23 mouse cellular contexts compared by ENCODE assay signal in genomic region chr15:31006825-31007157, GRCm38 (mm10).
DNase-seq lines count a peak whose midpoint lies in the region; ATAC-seq and TF ChIP-seq lines count a peak whose summit lies in the region.
"Had no signal": no experiment of that assay in that cellular context is flagged by ENCODE, and none has a peak within 500 bp of the region (broad histone marks: within the 10 kb centered on the region; RNA-seq: fewer than 3 reads in every experiment).

No protein-coding gene starts in this region.

- TF ChIP-seq POLR2A in heart, adult 2 months (IDR thresholded peaks at IDR 0.05; ENCODE audit: insufficient read depth, low read depth, low read length), result no peak

- H3K4me2 ChIP-seq in embryonic facial prominence, embryonic 12.5 days (replicated peaks), result no peak overlapping the region
- H3K4me2 ChIP-seq in hindbrain, embryonic 16.5 days (ENCODE audit: low read length), result no peak overlapping the region
- no peak overlapping the region for H3K4me2 ChIP-seq in hindbrain, embryonic 14.5 days (replicated peaks)
- no peak overlapping the region for H3K4me2 ChIP-seq in neural tube, embryonic 13.5 days
- H3K4me2 ChIP-seq: embryonic facial prominence, embryonic 15.5 days; forebrain, embryonic 12.5 days; heart, embryonic 12.5 days; heart, embryonic 15.5 days had no signal

- intact Hi-C loops in heart, adult 2 months (cut with DNase I), result no loop called here

- H3K36me3 ChIP-seq in embryonic facial prominence, embryonic 12.5 days, result no peaks in the 10 kb centered on the region
- no peaks in the 10 kb centered on the region for H3K36me3 ChIP-seq in embryonic facial prominence, embryonic 10.5 days (replicated peaks)
- H3K36me3 ChIP-seq in heart, adult 2 months (ENCODE audit: control insufficient read depth, insufficient read depth, low read length), result no peaks in the 10 kb centered on the region
- H3K36me3 ChIP-seq in hindbrain, embryonic 16.5 days (ENCODE audit: control insufficient read depth, insufficient read depth, low read length), result peaks cover 3% of the 10 kb centered on the region
- peaks cover 12% of the 10 kb centered on the region; the same call in 1 of the 2 replicates for H3K36me3 ChIP-seq in hindbrain, embryonic 14.5 days (replicated peaks; ENCODE audit: control insufficient read depth, insufficient read depth)
- peaks cover 11% of the 10 kb centered on the region for H3K36me3 ChIP-seq in neural tube, embryonic 13.5 days
- H3K36me3 ChIP-seq: embryonic facial prominence, embryonic 15.5 days; heart, embryonic 12.5 days; heart, embryonic 15.5 days had no signal

- H3K79me2 ChIP-seq in heart, adult 2 months (replicated peaks; ENCODE audit: control insufficient read depth, insufficient read depth, low read length), result no peaks in the 10 kb centered on the region

- no peaks in the 10 kb centered on the region for H3K4me1 ChIP-seq in embryonic facial prominence, embryonic 12.5 days
- no peaks in the 10 kb centered on the region for H3K4me1 ChIP-seq in embryonic facial prominence, embryonic 10.5 days
- H3K4me1 ChIP-seq in heart, adult 2 months (ENCODE audit: control insufficient read depth, insufficient read depth, low read length), result no peaks in the 10 kb centered on the region
- H3K4me1 ChIP-seq in hindbrain, embryonic 16.5 days (ENCODE audit: control insufficient read depth, insufficient read depth, low read depth, low read length), result no peaks in the 10 kb centered on the region
- H3K4me1 ChIP-seq in hindbrain, embryonic 14.5 days (replicated peaks; ENCODE audit: control insufficient read depth, insufficient read depth, low read length), result no peaks in the 10 kb centered on the region
- H3K4me1 ChIP-seq in neural tube, embryonic 13.5 days (replicated peaks), result peaks cover 6% of the 10 kb centered on the region
- H3K4me1 ChIP-seq: embryonic facial prominence, embryonic 15.5 days; forebrain, embryonic 12.5 days; heart, embryonic 12.5 days; heart, embryonic 15.5 days had no signal

- TF ChIP-seq CTCF in heart, adult 2 months (IDR thresholded peaks at IDR 0.05), result no peak

- TF ChIP-seq EP300 in heart, adult 2 months (IDR thresholded peaks at IDR 0.05; ENCODE audit: insufficient read depth, low read depth, low read length), result no peak

- no peaks in the 10 kb centered on the region for H3K9me3 ChIP-seq in embryonic facial prominence, embryonic 12.5 days
- H3K9me3 ChIP-seq in embryonic facial prominence, embryonic 10.5 days, result no peaks in the 10 kb centered on the region
- H3K9me3 ChIP-seq in hindbrain, embryonic 16.5 days (ENCODE audit: control insufficient read depth, low read length), result no peaks in the 10 kb centered on the region
- no peaks in the 10 kb centered on the region for H3K9me3 ChIP-seq in hindbrain, embryonic 14.5 days (ENCODE audit: control insufficient read depth, low read length)
- no peaks in the 10 kb centered on the region for H3K9me3 ChIP-seq in neural tube, embryonic 13.5 days
- H3K9me3 ChIP-seq: embryonic facial prominence, embryonic 15.5 days; forebrain, embryonic 12.5 days; heart, embryonic 12.5 days; heart, embryonic 15.5 days had no signal

- 0 out of 2 replicates have a peak, but pooled peaks have one; percentile 6 for ATAC-seq in embryonic facial prominence, embryonic 12.5 days (ENCODE audit: insufficient number of reproducible peaks, insufficient read depth, low FRiP score, low TSS enrichment)
- peak; percentile 31; the same call in 1 of the 2 replicates for ATAC-seq in hindbrain, embryonic 16.5 days
- no peak for ATAC-seq in hindbrain, embryonic 14.5 days (ENCODE audit: low FRiP score)
- peak; percentile 47; the same call in 1 of the 2 replicates for ATAC-seq in neural tube, embryonic 13.5 days (ENCODE audit: low read depth)
- ATAC-seq: activated CD4-positive, CD25-positive, alpha-beta regulatory T cell, adult 4 months; intestine, postnatal 0 days had no signal

- no peaks in the 10 kb centered on the region for H3K27me3 ChIP-seq in embryonic facial prominence, embryonic 12.5 days
- H3K27me3 ChIP-seq in embryonic facial prominence, embryonic 10.5 days (replicated peaks; ENCODE audit: low read depth, poor library complexity, severe bottlenecking), result no peaks in the 10 kb centered on the region
- no peaks in the 10 kb centered on the region for H3K27me3 ChIP-seq in heart, adult 2 months (ENCODE audit: control insufficient read depth, insufficient read depth, low read length)
- H3K27me3 ChIP-seq in hindbrain, embryonic 16.5 days (replicated peaks; ENCODE audit: control insufficient read depth, insufficient read depth, low read length), result no peaks in the 10 kb centered on the region
- H3K27me3 ChIP-seq in hindbrain, embryonic 14.5 days (ENCODE audit: control insufficient read depth, insufficient read depth, low read length), result no peaks in the 10 kb centered on the region
- no peaks in the 10 kb centered on the region for H3K27me3 ChIP-seq in neural tube, embryonic 13.5 days
- H3K27me3 ChIP-seq: embryonic facial prominence, embryonic 15.5 days; forebrain, embryonic 12.5 days; heart, embryonic 12.5 days; heart, embryonic 15.5 days had no signal

- no peak for DNase-seq in embryonic facial prominence, embryonic 10.5 days (ENCODE audit: low spot score)
- DNase-seq in heart, adult 11 months, result peak; percentile 73
- DNase-seq in heart, adult 2 months, result no peak
- no peak for DNase-seq in hindbrain, embryonic 14.5 days (ENCODE audit: low spot score)
- no peak for DNase-seq in neural tube, embryonic 10.5 days (ENCODE audit: extremely low spot score, low spot score)
- DNase-seq: adrenal gland, adult 8-10 months; adrenal gland, postnatal 25 days; cerebellum, adult 11-12 months; cerebellum, adult 8-10 months; cerebellum, postnatal 36 days; gastrocnemius, postnatal 25 days; heart, postnatal 10 days; heart, postnatal 36 days; kidney, adult 2 months had no signal

- no peak overlapping the region for H3K4me3 ChIP-seq in embryonic facial prominence, embryonic 12.5 days
- no peak overlapping the region for H3K4me3 ChIP-seq in embryonic facial prominence, embryonic 10.5 days
- no peak overlapping the region for H3K4me3 ChIP-seq in heart, adult 2 months
- no peak overlapping the region for H3K4me3 ChIP-seq in hindbrain, embryonic 16.5 days (ENCODE audit: low read length)
- H3K4me3 ChIP-seq in hindbrain, embryonic 14.5 days (replicated peaks; ENCODE audit: low read length), result no peak overlapping the region
- no peak overlapping the region for H3K4me3 ChIP-seq in neural tube, embryonic 13.5 days
- H3K4me3 ChIP-seq: embryonic facial prominence, embryonic 15.5 days; forebrain, embryonic 12.5 days; heart, embryonic 12.5 days; heart, embryonic 15.5 days had no signal

- WGBS in embryonic facial prominence, embryonic 12.5 days, result 89% methylated on average over 8 of the region's 8 CpGs
- WGBS in embryonic facial prominence, embryonic 10.5 days, result 93% methylated on average over 8 of the region's 8 CpGs
- 81% methylated on average over 8 of the region's 8 CpGs for WGBS in heart, adult 2 months
- 90% methylated on average over 8 of the region's 8 CpGs for WGBS in hindbrain, embryonic 16.5 days
- 91% methylated on average over 8 of the region's 8 CpGs for WGBS in hindbrain, embryonic 14.5 days
- 80% methylated on average over 8 of the region's 8 CpGs for WGBS in neural tube, embryonic 13.5 days

- no peak overlapping the region for H3K27ac ChIP-seq in embryonic facial prominence, embryonic 12.5 days
- H3K27ac ChIP-seq in embryonic facial prominence, embryonic 10.5 days (replicated peaks), result no peak overlapping the region
- H3K27ac ChIP-seq in heart, adult 2 months, result no peak overlapping the region
- no peak overlapping the region for H3K27ac ChIP-seq in hindbrain, embryonic 16.5 days (ENCODE audit: low read depth, low read length)
- H3K27ac ChIP-seq in hindbrain, embryonic 14.5 days, result no peak overlapping the region
- no peak overlapping the region; the same call in 1 of the 2 replicates for H3K27ac ChIP-seq in neural tube, embryonic 13.5 days (replicated peaks)
- H3K27ac ChIP-seq: embryonic facial prominence, embryonic 15.5 days; forebrain, embryonic 12.5 days; heart, embryonic 15.5 days had no signal

- no peak overlapping the region for H3K9ac ChIP-seq in embryonic facial prominence, embryonic 12.5 days
- H3K9ac ChIP-seq in heart, adult 2 months (ENCODE audit: low read depth, low read length), result no peak overlapping the region
- no peak overlapping the region for H3K9ac ChIP-seq in hindbrain, embryonic 16.5 days (ENCODE audit: low read depth, low read length)
- no peak overlapping the region for H3K9ac ChIP-seq in hindbrain, embryonic 14.5 days
- H3K9ac ChIP-seq in neural tube, embryonic 13.5 days, result no peak overlapping the region
- H3K9ac ChIP-seq: embryonic facial prominence, embryonic 15.5 days; forebrain, embryonic 12.5 days; heart, embryonic 12.5 days; heart, embryonic 15.5 days had no signal
